Mouse (Mus musculus) ES-E14 (cell line): ENCODE data around the gene Zbtb25. TPM values are rescaled to one million over a fixed set of nuclear protein-coding genes. Genes with fewer than 3 reads are reported as not detected.

ENCODE experiments used
- DNase-seq: peaks from one replicate; pipeline ENCODE4 v3.0.0-alpha.2; 2013; ENCODE audit warnings: low read depth, low spot score
- H3K27ac ChIP-seq: 2 replicates; pipeline ENCODE4 v1.5.1; 2012; ENCODE audit warnings: low read depth, mild to moderate bottlenecking, low read length, moderate library complexity, mixed read lengths; ENCODE audit not compliant: poor library complexity, insufficient read depth, severe bottlenecking
- H3K36me3 ChIP-seq: 2 replicates; pipeline ENCODE4 v1.6.1; 2012; ENCODE audit warnings: mild to moderate bottlenecking, low read length, moderate library complexity, mixed read lengths; ENCODE audit not compliant: control insufficient read depth, poor library complexity, insufficient read depth, severe bottlenecking
- H3K4me1 ChIP-seq, 2 experiments: fragments of 150-350 bp in 1 of 2; sonication (generic) in 1 of 2; 2 replicates each; pipeline ENCODE4 v1.6.1; 2012; ENCODE audit warnings: low read length in 2 of 2, mild to moderate bottlenecking in 1 of 2, mixed read lengths in 1 of 2; ENCODE audit not compliant: control insufficient read depth in 2 of 2, insufficient read depth in 2 of 2, poor library complexity in 1 of 2
- H3K4me3 ChIP-seq, 2 experiments: fragments of 150-350 bp in 1 of 2; sonication (generic) in 1 of 2; 2 replicates each; pipeline ENCODE4 v1.5.1; 2012; ENCODE audit warnings: low read length in 2 of 2, low read depth in 1 of 2, mild to moderate bottlenecking in 1 of 2, mixed read lengths in 1 of 2; ENCODE audit not compliant: insufficient read depth in 1 of 2, poor library complexity in 1 of 2, severe bottlenecking in 1 of 2
- H3K9ac ChIP-seq: 2 replicates; pipeline ENCODE4 v1.6.1; 2012; ENCODE audit warnings: low read depth, mild to moderate bottlenecking, low read length, mixed read lengths; ENCODE audit not compliant: poor library complexity, insufficient read depth, severe bottlenecking
- H3K9me3 ChIP-seq: fragments of 150-350 bp; sonication (generic); 2 replicates; pipeline ENCODE4 v1.6.1; 2012; ENCODE audit warnings: low read depth, mild to moderate bottlenecking, low read length; ENCODE audit not compliant: control insufficient read depth, insufficient read depth
- CHD2 ChIP-seq: IDR thresholded peaks from 2 replicates; pipeline ENCODE4 v1.6.1; 2014; ENCODE audit warnings: mild to moderate bottlenecking, low read depth, low read length, inconsistent platforms
- HCFC1 ChIP-seq: IDR thresholded peaks from 2 replicates; pipeline ENCODE4 v1.6.1; 2012; ENCODE audit warnings: low read length, inconsistent platforms, borderline replicate concordance; ENCODE audit not compliant: insufficient read depth
- MAFK ChIP-seq: IDR thresholded peaks from 2 replicates; pipeline ENCODE4 v1.6.1; 2014; ENCODE audit warnings: mild to moderate bottlenecking, low read depth, low read length, inconsistent platforms; ENCODE audit not compliant: insufficient read depth
- ZC3H11A ChIP-seq: IDR thresholded peaks from 2 replicates; pipeline ENCODE4 v1.6.1; 2012; ENCODE audit warnings: low read depth, mild to moderate bottlenecking, inconsistent platforms, low read length, borderline replicate concordance
- ZNF384 ChIP-seq: IDR thresholded peaks from 2 replicates; pipeline ENCODE4 v1.6.1; 2012; ENCODE audit warnings: low read depth, low read length, inconsistent platforms
- in situ Hi-C, 2 experiments: fragments of 600-800 bp; cut with MboI; formaldehyde crosslinking; loops; one replicate each; pipeline ENCODE4 v1.15.1; 2025; ENCODE audit warnings: low sequenced_read_pairs in 2 of 2, inconsistent platforms in 1 of 2; ENCODE audit not compliant: unreplicated experiment in 2 of 2
- total RNA-seq: library from RNA; depleted of rRNA; stranded (reverse); fragments of 300-350 nt; gene quantifications from 2 replicates; pipeline ENCODE4 v1.2.3, GENCODE M21; 2012

The Zbtb25 gene
- total RNA-seq, 1 experiment: 5.5 TPM

GRCm38 (mm10) chr12:76361405-76362302 is 7.7 kb downstream of the Zbtb25 start:
- Histone ChIP-seq H3K9me3 (no peaks in the 10 kb centered on the region), H3K36me3 (no peaks in the 10 kb centered on the region; the same call in 1 of the 2 replicates), H3K4me3 (no peak overlapping the region), H3K4me1 (peaks cover 0 to 2% of the 10 kb centered on the region in 2 experiments; a peak in 1 of 4 replicates), H3K9ac (no peak overlapping the region), H3K27ac (no peak overlapping the region)
- in situ Hi-C loops: no loop called here
- DNase-seq: no peak
- TF ChIP-seq CHD2 (no peak), ZNF384 (no peak), ZC3H11A (no peak), HCFC1 (no peak), MAFK (no peak)

- no peaks in the 10 kb centered on the region; the same call in 1 of the 2 replicates for H3K36me3 ChIP-seq
- no peak for DNase-seq
- peaks cover 0 to 2% of the 10 kb centered on the region in 2 experiments; a peak in 1 of 4 replicates for H3K4me1 ChIP-seq
- no peak overlapping the region for H3K9ac ChIP-seq
- TF ChIP-seq HCFC1: no peak
- TF ChIP-seq CHD2: no peak
- no peak for TF ChIP-seq MAFK
- no peak for TF ChIP-seq ZNF384
- TF ChIP-seq ZC3H11A: no peak
- no peak overlapping the region for H3K4me3 ChIP-seq
- H3K9me3 ChIP-seq: no peaks in the 10 kb centered on the region
- H3K27ac ChIP-seq: no peak overlapping the region
- in situ Hi-C loops: no loop called here
Observed at GRCm38 (mm10) chr12:76360868-76361267, 8.5 kb downstream of the Zbtb25 start.

DNA sequence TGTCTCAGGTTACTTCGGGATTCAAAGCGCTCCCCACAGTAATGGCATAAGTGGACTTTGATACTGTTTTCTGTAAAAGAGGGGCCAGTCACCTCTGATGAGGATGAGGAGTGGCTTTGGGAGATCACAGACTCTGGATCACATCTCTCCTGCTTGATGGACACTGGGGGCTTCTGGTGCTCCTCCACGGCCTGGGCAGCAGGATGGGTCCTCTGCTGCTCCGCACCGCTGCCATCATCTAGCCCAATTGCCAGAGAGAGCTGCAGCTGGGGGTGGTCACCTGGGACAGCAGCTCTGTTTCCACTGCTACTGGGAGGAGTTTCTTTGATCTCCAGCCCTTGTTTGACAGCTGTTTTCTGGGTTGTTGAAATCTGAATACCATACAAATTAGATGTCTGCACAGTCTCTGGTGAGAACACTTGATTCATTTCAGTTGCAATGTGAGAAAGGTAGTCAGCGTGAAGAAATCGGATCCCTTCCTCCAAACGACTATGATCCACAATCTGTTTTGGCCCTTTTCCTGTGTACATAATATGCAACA is 19.7 kb downstream of the Zbtb25 start:
- H3K9me3 ChIP-seq: no peaks in the 10 kb centered on the region
- no peak overlapping the region for H3K27ac ChIP-seq
- H3K4me1 ChIP-seq: no peaks in the 10 kb centered on the region
- peaks cover 10% of the 10 kb centered on the region; the same call in 1 of the 2 replicates for H3K36me3 ChIP-seq
- no peak for DNase-seq
- in situ Hi-C loops: loop anchor here in 1 of 2 experiments (25.0 kb wide), 2 partner anchors 337 to 562 kb away; no protein-coding TSS in a partner anchor
- H3K4me3 ChIP-seq: no peak overlapping the region
- no peak overlapping the region for H3K9ac ChIP-seq
- TF ChIP-seq ZC3H11A (no peak), ZNF384 (no peak), CHD2 (no peak), HCFC1 (no peak), MAFK (no peak)

- in situ Hi-C loops: loop anchor here in 1 of 2 experiments (25.0 kb wide), 2 partner anchors 334 to 559 kb away; no protein-coding TSS in a partner anchor
- Histone ChIP-seq H3K27ac (no peak overlapping the region), H3K9ac (no peak overlapping the region), H3K9me3 (no peaks in the 10 kb centered on the region), H3K36me3 (peaks cover 5% of the 10 kb centered on the region; the same call in 1 of the 2 replicates), H3K4me1 (no peaks in the 10 kb centered on the region), H3K4me3 (no peak overlapping the region)
- no peak for DNase-seq
- TF ChIP-seq ZNF384 (no peak), MAFK (no peak), ZC3H11A (no peak), CHD2 (no peak), HCFC1 (no peak)
Observed at GRCm38 (mm10) chr12:76345759-76346455, 23.5 kb downstream of the Zbtb25 start.
